Mouse (Mus musculus) erythroblast, embryonic 14.5 days (primary cell): ENCODE measurements around the gene Rngtt.

ENCODE experiments used
- GATA1 ChIP-seq: IDR thresholded peaks from 2 replicates; pipeline ENCODE4 v1.6.1; 2012; ENCODE audit warnings: low read length, inconsistent platforms, mixed read lengths
- TAL1 ChIP-seq: IDR thresholded peaks from 3 replicates; pipeline ENCODE4 v1.6.1; 2012; ENCODE audit warnings: low read length, inconsistent platforms, mixed read lengths

DNA sequence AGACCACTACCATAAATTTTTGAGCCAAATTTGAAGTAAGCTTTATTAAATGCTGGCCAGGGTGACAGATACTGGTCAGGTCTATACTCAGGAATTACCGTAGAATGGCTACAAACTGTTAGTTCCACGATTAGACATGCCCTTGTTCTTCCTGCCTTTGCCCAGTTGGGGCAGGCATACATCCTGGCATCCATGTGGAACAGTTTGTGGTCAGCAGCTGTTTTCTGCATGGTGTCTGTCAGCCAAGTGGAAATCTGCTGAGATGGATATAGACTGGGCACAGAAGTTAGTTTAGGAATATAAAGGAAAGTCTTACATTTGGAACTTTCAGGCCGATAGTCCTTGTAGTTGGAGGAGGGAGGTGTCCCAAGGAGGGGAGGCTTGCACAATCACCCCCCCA, 136.8 kb downstream of the Rngtt start:
- TF ChIP-seq TAL1 (no peak), GATA1 (no peak)
